Mouse (Mus musculus): ENCODE data around the gene Pdlim3.

DNA sequence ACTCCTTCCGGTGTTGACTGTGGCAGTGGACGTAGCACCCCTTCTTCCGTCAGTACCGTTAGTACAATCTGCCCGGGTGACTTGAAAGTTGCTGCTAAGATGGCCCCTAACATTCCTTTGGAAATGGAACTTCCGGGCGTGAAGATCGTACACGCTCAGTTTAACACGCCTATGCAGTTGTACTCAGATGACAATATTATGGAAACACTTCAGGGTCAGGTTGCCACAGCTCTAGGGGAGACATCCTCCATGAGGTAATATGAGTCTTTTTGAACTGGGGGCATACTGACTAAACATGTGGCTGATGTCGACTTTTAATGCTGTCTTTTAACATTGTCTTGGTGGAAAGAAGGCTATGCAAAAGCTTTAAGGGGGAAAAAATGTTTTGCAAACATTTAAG is 28.4 kb downstream of the Pdlim3 start:
- TF ChIP-seq CTCF (conservative IDR thresholded peaks at IDR 0.05; ENCODE audit: low read length) (no peak), NANOG (IDR thresholded peaks at IDR 0.05; ENCODE audit: borderline replicate concordance, low read length) (no peak)
